In genomic region chr6:23376327-23376726, GRCm38 (mm10) we compare ENCODE assay signal across 15 mouse cellular contexts.
"Had no signal": no experiment of that assay in that cellular context is flagged by ENCODE, and none has a peak within 500 bp of the region (broad histone marks: within the 10 kb centered on the region; RNA-seq: fewer than 3 reads in every experiment).

No protein-coding gene starts in this region.

- H3K4me3 ChIP-seq: neural tube, embryonic 15.5 days; stomach, embryonic 15.5 days had no signal

- H3K9me3 ChIP-seq: neural tube, embryonic 15.5 days; stomach, embryonic 15.5 days had no signal

- H3K27ac ChIP-seq: neural tube, embryonic 15.5 days; stomach, embryonic 15.5 days; stomach, postnatal 0 days had no signal

- H3K4me2 ChIP-seq: neural tube, embryonic 15.5 days; stomach, embryonic 15.5 days had no signal

- H3K9ac ChIP-seq: neural tube, embryonic 15.5 days; stomach, embryonic 15.5 days had no signal

- DNase-seq: retina, postnatal 1 day; right cerebral cortex, adult 18-20 months; right cerebral cortex, postnatal 14 days; right cerebral cortex, postnatal 25 days; right cerebral cortex, postnatal 4 days; spleen, adult 18-20 months; thymus, adult 18-20 months; thymus, adult 2 months; thymus, postnatal 14 days; thymus, postnatal 25 days; thymus, postnatal 36 days; thymus, postnatal 4 days had no signal

- H3K4me1 ChIP-seq: neural tube, embryonic 15.5 days; stomach, embryonic 15.5 days had no signal

- H3K36me3 ChIP-seq: neural tube, embryonic 15.5 days; stomach, embryonic 15.5 days had no signal

- H3K27me3 ChIP-seq: neural tube, embryonic 15.5 days; stomach, embryonic 15.5 days had no signal
